Mouse (Mus musculus) embryonic facial prominence, embryonic 12.5 days (tissue): Measurements from ENCODE around the gene Lrrc46. TPM values are rescaled to one million over a fixed set of nuclear protein-coding genes. Genes with fewer than 3 reads are reported as not detected.

Experiments
- ATAC-seq: fragments of 200-750 bp; cut with Nextera tagmentation; 2 replicates; pipeline ENCODE4 v1.8.0; 2017; ENCODE audit not compliant: insufficient number of reproducible peaks, insufficient read depth, low FRiP score, low TSS enrichment
- H3K27ac ChIP-seq: fragments of 300-500 bp; sonication (generic); 2 replicates; pipeline ENCODE4 v1.5.1; 2016; ENCODE audit warnings: mild to moderate bottlenecking
- H3K27me3 ChIP-seq: fragments of 300-500 bp; sonication (generic); 2 replicates; pipeline ENCODE4 v1.6.1; 2016; ENCODE audit warnings: mild to moderate bottlenecking, moderate library complexity
- H3K36me3 ChIP-seq: fragments of 300-500 bp; sonication (generic); 2 replicates; pipeline ENCODE4 v1.6.1; 2016; ENCODE audit warnings: mild to moderate bottlenecking
- H3K4me1 ChIP-seq: fragments of 300-500 bp; sonication (generic); 2 replicates; pipeline ENCODE4 v1.6.1; 2016
- H3K4me2 ChIP-seq: fragments of 300-500 bp; sonication (generic); replicated peaks from 2 replicates; pipeline ENCODE4 v1.6.1; 2016; ENCODE audit warnings: mild to moderate bottlenecking, moderate library complexity
- H3K4me3 ChIP-seq: fragments of 300-500 bp; sonication (generic); 2 replicates; pipeline ENCODE4 v1.5.1; 2016; ENCODE audit warnings: mild to moderate bottlenecking
- H3K9ac ChIP-seq: fragments of 300-500 bp; sonication (generic); 2 replicates; pipeline ENCODE4 v1.6.1; 2016; ENCODE audit warnings: mild to moderate bottlenecking, moderate library complexity
- H3K9me3 ChIP-seq: fragments of 300-500 bp; sonication (generic); 2 replicates; pipeline ENCODE4 v1.6.1; 2016; ENCODE audit warnings: mild to moderate bottlenecking, moderate library complexity
- WGBS: fragments of 180-500 bp; shearing (Covaris S2); methylation state at CpG from one replicate; pipeline ENCODE4 v1.1.7; 2016; 5-methylcytosine and 5-hydroxymethylcytosine counted together
- polyA plus RNA-seq: library from polyadenylated mRNA; unstranded; fragments of >200 nt; fragmentation: Nextera tagmentation; extraction: Ambion mirVana; gene quantifications from 2 replicates; pipeline ENCODE4 v1.2.1, GENCODE M21; 2016

The Lrrc46 gene
- 0.87 and 0.89 TPM in 2 replicates for polyA plus RNA-seq

DNA sequence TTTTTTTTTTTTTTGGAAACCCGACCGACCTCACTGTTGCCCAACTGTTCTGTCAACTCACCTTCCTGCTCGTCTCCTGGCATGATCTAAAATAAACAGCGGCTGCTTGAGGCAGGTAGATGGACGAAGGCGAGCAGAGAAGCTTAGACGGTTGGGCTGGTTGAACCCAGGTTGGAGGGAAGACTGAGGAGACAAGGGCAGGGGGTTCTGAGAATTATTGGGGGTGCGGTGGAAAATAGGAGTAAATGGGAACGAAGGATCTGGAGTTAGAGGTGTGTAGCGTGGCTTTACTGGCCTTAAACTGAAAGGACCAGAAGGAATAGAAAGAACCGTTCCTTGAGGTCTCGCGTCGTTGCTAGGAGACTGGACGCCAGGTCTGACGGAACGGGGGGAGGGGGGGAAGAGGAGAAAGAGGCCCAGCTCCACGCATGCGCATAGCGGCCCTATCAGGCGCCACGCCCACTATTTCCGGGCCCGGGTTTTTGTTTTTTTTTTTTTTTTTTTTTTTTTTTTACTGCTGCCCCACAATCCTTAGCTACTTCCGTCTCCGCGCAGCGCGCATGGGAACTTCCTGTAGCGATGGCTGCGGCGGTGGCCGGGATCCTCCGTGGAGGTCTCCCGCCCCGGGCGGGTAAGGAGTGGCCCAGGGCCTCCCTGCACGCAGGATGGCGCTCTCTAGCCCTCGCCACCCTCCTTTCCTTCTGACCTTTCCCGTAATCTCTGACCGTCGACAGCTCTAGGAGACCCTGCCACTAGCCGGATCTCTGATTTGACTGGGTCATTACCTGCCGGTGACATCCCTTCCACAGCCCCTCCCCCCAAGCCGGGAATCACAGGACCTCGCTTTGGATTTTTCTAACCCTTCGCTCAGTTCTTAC, at the start of gene Lrrc46, which contains the start of gene Mrpl10:
Lrrc46 (minus strand) TSS at position 386 of the 878 bp plus-strand sequence.
Mrpl10 (plus strand) TSS at position 539 of the 878 bp plus-strand sequence.
- Histone ChIP-seq H3K4me2 (peak within 1 kb of the TSS; percentile 71), H3K9me3 (no peaks in the 10 kb centered on the region), H3K36me3 (peaks cover 14% of the 10 kb centered on the region), H3K4me3 (peak within 1 kb of the TSS; percentile 83), H3K27ac (0 out of 2 replicates have a peak within 1 kb of the TSS, but pooled peaks have one; percentile 50), H3K27me3 (no peaks in the 10 kb centered on the region), H3K4me1 (peaks cover 7% of the 10 kb centered on the region), H3K9ac (peak within 1 kb of the TSS; percentile 93)
- peak; percentile 73; the same call in 1 of the 2 replicates for ATAC-seq
- WGBS, result under 1% methylated on average over 44 of the region's 48 CpGs

DNA sequence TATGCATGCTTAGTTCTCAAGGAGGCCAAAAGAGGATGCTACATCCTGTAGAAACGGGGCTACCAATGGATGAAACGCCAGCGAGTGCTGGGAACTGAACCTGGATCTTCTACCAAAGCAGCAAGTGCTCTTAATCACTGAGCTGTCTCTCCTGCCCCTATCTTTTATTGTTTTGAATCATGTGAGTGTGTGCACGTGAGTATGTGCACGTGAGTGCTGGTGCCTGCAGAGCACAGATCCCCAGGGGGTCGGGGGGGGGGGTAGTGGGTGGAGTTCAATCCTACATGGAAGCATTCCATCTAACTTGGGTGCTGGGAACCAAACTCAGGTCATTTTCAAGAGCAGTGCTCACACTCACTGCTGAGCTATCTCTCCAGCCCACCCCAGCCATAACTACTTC, 45.2 kb upstream of the Lrrc46 start:
- WGBS, result 72% methylated on average over 6 of the region's 6 CpGs
- 0 out of 2 replicates have a peak, but pooled peaks cover 7% of the 10 kb centered on the region for H3K27me3 ChIP-seq
- no peaks in the 10 kb centered on the region for H3K9me3 ChIP-seq
- no peak overlapping the region for H3K9ac ChIP-seq
- ATAC-seq, result no peak
- H3K4me3 ChIP-seq, result no peak overlapping the region
- no peaks in the 10 kb centered on the region for H3K36me3 ChIP-seq
- H3K27ac ChIP-seq, result no peak overlapping the region
- peaks cover 13% of the 10 kb centered on the region for H3K4me1 ChIP-seq
- H3K4me2 ChIP-seq, result no peak overlapping the region

GRCm38 (mm10) chr11:97084821-97085505, 43.8 kb upstream of the Lrrc46 start:
- 0 out of 2 replicates have a peak, but pooled peaks cover 7% of the 10 kb centered on the region for H3K27me3 ChIP-seq
- WGBS, result 89% methylated on average over 14 of the region's 15 CpGs
- H3K4me1 ChIP-seq, result peaks cover 13% of the 10 kb centered on the region
- no peak overlapping the region for H3K4me3 ChIP-seq
- no peak overlapping the region for H3K4me2 ChIP-seq
- H3K9me3 ChIP-seq, result no peaks in the 10 kb centered on the region
- no peak overlapping the region for H3K27ac ChIP-seq
- no peaks in the 10 kb centered on the region for H3K36me3 ChIP-seq
- no peak overlapping the region for H3K9ac ChIP-seq
- ATAC-seq, result no peak

DNA sequence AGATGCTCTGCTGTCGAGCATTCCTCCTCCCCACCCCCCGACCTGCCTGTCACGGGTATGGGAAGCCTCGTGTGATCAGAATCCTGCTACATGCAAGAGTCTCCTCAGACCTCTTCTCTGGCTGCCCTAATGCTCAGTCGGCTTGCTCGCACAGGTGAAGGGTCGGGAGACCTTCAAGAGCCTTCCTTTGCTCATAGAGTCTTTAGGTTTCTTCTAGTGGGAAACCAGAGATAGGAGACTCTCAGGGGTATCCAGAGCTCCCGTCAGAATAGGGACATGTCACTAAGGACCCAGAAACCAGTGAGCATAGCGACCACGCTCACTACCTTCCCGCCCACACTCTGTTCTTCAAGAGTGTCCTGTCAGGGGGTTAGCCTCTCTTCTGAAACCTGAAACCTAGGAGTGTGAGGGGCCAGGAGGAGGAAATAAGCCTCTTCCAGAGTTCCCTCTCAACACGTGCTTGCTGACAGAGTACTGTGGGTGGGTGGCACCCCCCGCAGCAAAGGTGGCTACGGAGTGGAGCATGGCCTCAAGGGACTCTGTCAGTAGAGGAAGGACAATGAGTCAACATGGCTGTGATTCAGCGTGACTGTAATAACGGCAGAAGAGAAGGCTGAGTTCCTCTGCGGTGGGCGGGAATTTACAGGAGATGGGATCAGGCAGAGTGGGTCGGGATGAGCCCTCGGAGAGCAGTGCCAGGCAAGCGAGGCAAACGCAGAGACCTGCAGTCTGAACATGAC, 42.4 kb upstream of the Lrrc46 start:
- ATAC-seq, result no peak
- H3K27ac ChIP-seq, result no peak overlapping the region
- H3K4me1 ChIP-seq, result peaks cover 13% of the 10 kb centered on the region
- 0 out of 2 replicates have a peak overlapping the region, but pooled peaks have one; percentile 7 for H3K9ac ChIP-seq
- 25% methylated on average over 22 of the region's 22 CpGs for WGBS
- H3K4me2 ChIP-seq, result peak overlapping the region; percentile 33
- H3K9me3 ChIP-seq, result no peaks in the 10 kb centered on the region
- no peaks in the 10 kb centered on the region for H3K36me3 ChIP-seq
- 0 out of 2 replicates have a peak, but pooled peaks cover 7% of the 10 kb centered on the region for H3K27me3 ChIP-seq
- no peak overlapping the region for H3K4me3 ChIP-seq

- Histone ChIP-seq H3K4me3 (no peak overlapping the region), H3K27ac (no peak overlapping the region), H3K36me3 (no peaks in the 10 kb centered on the region), H3K9ac (no peak overlapping the region), H3K4me2 (no peak overlapping the region; the same call in 1 of the 2 replicates), H3K4me1 (peaks cover 13% of the 10 kb centered on the region), H3K9me3 (no peaks in the 10 kb centered on the region), H3K27me3 (0 out of 2 replicates have a peak, but pooled peaks cover 7% of the 10 kb centered on the region)
- WGBS, result 40% methylated on average over 11 of the region's 11 CpGs
- ATAC-seq, result no peak
These were observed 41.8 kb upstream of the Lrrc46 start for GRCm38 (mm10) chr11:97082977-97083376.

- Histone ChIP-seq H3K27ac (no peak overlapping the region), H3K36me3 (no peaks in the 10 kb centered on the region), H3K27me3 (0 out of 2 replicates have a peak, but pooled peaks cover 7% of the 10 kb centered on the region), H3K9ac (no peak overlapping the region), H3K4me2 (no peak overlapping the region), H3K4me1 (peaks cover 13% of the 10 kb centered on the region), H3K4me3 (no peak overlapping the region), H3K9me3 (no peaks in the 10 kb centered on the region)
- WGBS, result 18% methylated on average over 9 of the region's 9 CpGs
- ATAC-seq, result no peak
These were observed 39.1 kb upstream of the Lrrc46 start for GRCm38 (mm10) chr11:97080291-97080690.

DNA sequence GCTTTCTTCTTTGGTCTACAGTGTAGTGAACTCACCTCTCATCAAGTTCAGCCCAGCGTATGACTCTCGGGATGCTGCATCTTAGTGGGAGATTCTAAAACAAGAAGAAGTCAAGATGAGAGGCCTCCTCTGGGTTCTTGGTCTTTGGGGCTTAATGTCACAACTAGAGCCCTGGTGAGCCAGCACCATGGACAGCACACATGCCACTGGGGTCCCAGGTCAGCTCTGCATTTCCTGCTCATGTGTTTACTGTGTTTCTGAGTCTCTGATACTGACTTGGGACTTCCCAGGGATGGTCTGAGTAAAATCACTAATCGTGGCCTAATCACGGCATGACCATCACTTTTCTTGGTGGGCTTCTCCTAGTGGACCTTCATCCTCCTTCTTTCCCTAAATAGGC, 37.5 kb upstream of the Lrrc46 start:
- Histone ChIP-seq H3K4me1 (peaks cover 8% of the 10 kb centered on the region), H3K27ac (no peak overlapping the region), H3K36me3 (no peaks in the 10 kb centered on the region), H3K9me3 (no peaks in the 10 kb centered on the region), H3K9ac (no peak overlapping the region), H3K4me3 (no peak overlapping the region), H3K4me2 (no peak overlapping the region), H3K27me3 (0 out of 2 replicates have a peak, but pooled peaks cover 5% of the 10 kb centered on the region)
- no peak for ATAC-seq
- WGBS, result 36% methylated on average over 4 of the region's 4 CpGs

DNA sequence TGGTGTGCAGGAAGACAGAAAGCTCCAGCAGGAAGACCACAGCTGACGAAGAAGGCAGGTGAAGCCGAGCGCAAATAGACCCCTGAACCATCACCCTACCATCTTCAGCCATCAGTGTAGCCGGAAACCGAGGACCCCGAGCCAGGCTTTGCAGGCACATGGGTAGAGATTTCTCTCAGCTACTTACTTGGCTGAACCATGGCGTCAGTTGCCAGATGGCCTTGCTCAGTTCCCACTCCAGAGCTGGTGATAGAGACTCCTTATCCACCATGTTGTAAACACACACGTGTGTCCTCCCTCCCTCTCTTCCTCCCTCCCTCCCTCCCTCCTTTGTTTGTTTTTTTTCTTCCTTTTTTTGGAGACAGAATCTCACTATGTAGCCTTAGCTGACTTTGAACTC, 33.0 kb upstream of the Lrrc46 start:
- no peak overlapping the region for H3K27ac ChIP-seq
- ATAC-seq, result no peak
- H3K27me3 ChIP-seq, result no peaks in the 10 kb centered on the region
- no peaks in the 10 kb centered on the region for H3K36me3 ChIP-seq
- H3K9ac ChIP-seq, result no peak overlapping the region
- H3K4me2 ChIP-seq, result no peak overlapping the region
- no peaks in the 10 kb centered on the region for H3K4me1 ChIP-seq
- no peak overlapping the region for H3K4me3 ChIP-seq
- no peaks in the 10 kb centered on the region for H3K9me3 ChIP-seq
- 72% methylated on average over 8 of the region's 8 CpGs for WGBS

DNA sequence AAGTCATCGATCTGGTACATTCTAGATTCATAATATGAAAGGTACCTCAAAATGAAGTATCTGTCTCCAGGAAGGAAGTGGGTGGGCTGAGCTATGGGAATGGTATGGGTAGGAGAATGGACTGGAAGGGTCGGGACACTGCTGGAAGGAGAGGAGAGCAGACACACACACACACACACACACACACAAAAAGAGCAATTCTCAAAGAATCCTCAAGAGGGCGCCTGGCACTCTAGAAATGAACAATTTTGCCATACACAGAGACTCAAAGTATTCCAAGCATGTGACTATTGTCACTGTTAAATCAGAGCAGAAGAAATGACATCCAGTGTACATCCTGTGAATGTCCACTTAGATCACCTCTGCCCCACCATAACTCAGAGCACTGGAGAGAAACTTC, 31.3 kb upstream of the Lrrc46 start:
- Histone ChIP-seq H3K9me3 (no peaks in the 10 kb centered on the region), H3K36me3 (peaks cover 12% of the 10 kb centered on the region), H3K4me3 (no peak overlapping the region), H3K27ac (no peak overlapping the region), H3K4me1 (no peaks in the 10 kb centered on the region), H3K4me2 (no peak overlapping the region), H3K9ac (no peak overlapping the region), H3K27me3 (no peaks in the 10 kb centered on the region)
- WGBS, result 30% methylated on average over 3 of the region's 3 CpGs
- 0 out of 2 replicates have a peak, but pooled peaks have one; percentile 47 for ATAC-seq

- Histone ChIP-seq H3K9me3 (no peaks in the 10 kb centered on the region), H3K36me3 (peaks cover 15% of the 10 kb centered on the region), H3K4me3 (no peak overlapping the region), H3K27me3 (no peaks in the 10 kb centered on the region), H3K4me1 (no peaks in the 10 kb centered on the region), H3K4me2 (no peak overlapping the region), H3K9ac (no peak overlapping the region), H3K27ac (no peak overlapping the region)
- WGBS, result 73% methylated on average over 1 of the region's 1 CpGs
- ATAC-seq, result no peak
These were observed 29.9 kb upstream of the Lrrc46 start for GRCm38 (mm10) chr11:97071129-97071528.

GRCm38 (mm10) chr11:97069770-97070169, 28.6 kb upstream of the Lrrc46 start:
- WGBS, result 83% methylated on average over 2 of the region's 2 CpGs
- Histone ChIP-seq H3K27ac (no peak overlapping the region), H3K36me3 (peaks cover 15% of the 10 kb centered on the region), H3K9me3 (no peaks in the 10 kb centered on the region), H3K4me2 (no peak overlapping the region), H3K4me3 (no peak overlapping the region), H3K9ac (no peak overlapping the region), H3K4me1 (no peaks in the 10 kb centered on the region), H3K27me3 (no peaks in the 10 kb centered on the region)
- ATAC-seq, result no peak
